Mouse (Mus musculus) layer of hippocampus, postnatal 10 days (tissue): ENCODE results near the gene Ercc6l2. TPM values are rescaled to one million over a fixed set of nuclear protein-coding genes. Genes with fewer than 3 reads are reported as not detected.
A peak's percentile ranks its signal among the peaks of the same experiment; 100 is the strongest.
"Not testable (repeated sequence)": the region's sequence is repeated elsewhere in the genome, so short reads cannot be mapped to it uniquely, and the experiment has no call there.

Source experiments
- DNase-seq, 2 experiments: peaks; one replicate each; pipeline ENCODE4 v3.0.0; 2021; ENCODE audit warnings: low spot score in 2 of 2
- total RNA-seq, 2 experiments: library from RNA; stranded (reverse); gene quantifications; 2 replicates each; pipeline ENCODE4 v1.2.3; 2021

Gene Ercc6l2
- total RNA-seq, 2 experiments from 2014 or later: 17.1 to 21.2 TPM

GRCm38 (mm10) chr13:63879105-63879863 is 64.2 kb downstream of the Ercc6l2 start:
- DNase-seq: no peak

- DNase-seq: no peak
Observed at GRCm38 (mm10) chr13:63879864-63880141, 64.8 kb downstream of the Ercc6l2 start.

GRCm38 (mm10) chr13:63885532-63885949 is 70.5 kb downstream of the Ercc6l2 start:
- DNase-seq: no peak

GRCm38 (mm10) chr13:63886429-63887052 is 71.5 kb downstream of the Ercc6l2 start:
- no peak for DNase-seq

- no peak for DNase-seq
Observed at GRCm38 (mm10) chr13:63900679-63901302, 85.8 kb downstream of the Ercc6l2 start.

GRCm38 (mm10) chr13:63901303-63901713 is 86.3 kb downstream of the Ercc6l2 start:
- DNase-seq: peak; percentile 73 to 80

GRCm38 (mm10) chr13:63901714-63902597 is 86.9 kb downstream of the Ercc6l2 start:
- DNase-seq: peak; percentile 49 to 56

GRCm38 (mm10) chr13:63906516-63906915 is 91.5 kb downstream of the Ercc6l2 start:
- no peak for DNase-seq

- no peak for DNase-seq
Observed at GRCm38 (mm10) chr13:63907437-63907836, 92.4 kb downstream of the Ercc6l2 start.

- no peak for DNase-seq
Observed at GRCm38 (mm10) chr13:63910141-63910804, 95.2 kb downstream of the Ercc6l2 start.

- no peak for DNase-seq
Observed at GRCm38 (mm10) chr13:63911617-63912016, 96.6 kb downstream of the Ercc6l2 start.

GRCm38 (mm10) chr13:63913136-63913535 is 98.1 kb downstream of the Ercc6l2 start:
- no peak for DNase-seq

GRCm38 (mm10) chr13:63915176-63915575 is 100.1 kb downstream of the Ercc6l2 start:
- DNase-seq: no peak

GRCm38 (mm10) chr13:63915684-63916083 is 100.6 kb downstream of the Ercc6l2 start:
- no peak for DNase-seq

- no peak for DNase-seq
Observed at GRCm38 (mm10) chr13:63916568-63916967, 101.5 kb downstream of the Ercc6l2 start.

GRCm38 (mm10) chr13:63917198-63917767 is 102.2 kb downstream of the Ercc6l2 start:
- peak; percentile 65 to 73 for DNase-seq

- DNase-seq: peak; percentile 48 to 49
Observed at GRCm38 (mm10) chr13:63917776-63918621, 103.0 kb downstream of the Ercc6l2 start.

- DNase-seq: peak; percentile 62 to 71
Observed at GRCm38 (mm10) chr13:63918733-63919422, 103.8 kb downstream of the Ercc6l2 start.

- not testable (repeated sequence) for DNase-seq
Observed at GRCm38 (mm10) chr13:63924036-63924435, 109.0 kb downstream of the Ercc6l2 start.
